Mouse (Mus musculus) kidney, postnatal 0 days (tissue): ENCODE results near the gene Ctbp2. TPM values are rescaled to one million over a fixed set of nuclear protein-coding genes. Genes with fewer than 3 reads are reported as not detected.
A peak's percentile ranks its signal among the peaks of the same experiment; 100 is the strongest.

Experiments used
- ATAC-seq: fragments of 200-750 bp; cut with Nextera tagmentation; replicated peaks from 2 replicates; pipeline ENCODE4 v1.8.0; 2017; ENCODE audit warnings: low read depth, moderate number of reproducible peaks, moderate TSS enrichment, moderate library complexity; ENCODE audit not compliant: low FRiP score
- DNase-seq: peaks from one replicate; pipeline ENCODE4 v3.0.0-alpha.2; 2016; ENCODE audit warnings: low spot score
- H3K27ac ChIP-seq: fragments of 300-500 bp; sonication (generic); 2 replicates; pipeline ENCODE4 v1.5.1; 2014; ENCODE audit warnings: mild to moderate bottlenecking
- H3K27me3 ChIP-seq: fragments of 300-500 bp; sonication (generic); 2 replicates; pipeline ENCODE4 v1.6.1; 2014; ENCODE audit warnings: low read length, mixed read lengths; ENCODE audit not compliant: insufficient read depth
- H3K36me3 ChIP-seq: fragments of 300-500 bp; sonication (generic); 2 replicates; pipeline ENCODE4 v1.6.1; 2014; ENCODE audit warnings: low read length, mixed read lengths; ENCODE audit not compliant: insufficient read depth
- H3K4me1 ChIP-seq: fragments of 300-500 bp; sonication (generic); replicated peaks from 2 replicates; pipeline ENCODE4 v1.6.1; 2014; ENCODE audit warnings: antibody characterized with exemption, low read length, mixed read lengths; ENCODE audit not compliant: insufficient read depth
- H3K4me2 ChIP-seq: fragments of 300-500 bp; sonication (generic); 2 replicates; pipeline ENCODE4 v1.6.1; 2014; ENCODE audit warnings: mild to moderate bottlenecking, low read length, moderate library complexity, mixed read lengths
- H3K4me3 ChIP-seq: fragments of 300-500 bp; sonication (generic); replicated peaks from 2 replicates; pipeline ENCODE4 v1.5.1; 2014; ENCODE audit warnings: low read depth, low read length
- H3K9ac ChIP-seq: fragments of 300-500 bp; sonication (generic); 2 replicates; pipeline ENCODE4 v1.6.1; 2014; ENCODE audit warnings: low read depth, low read length
- H3K9me3 ChIP-seq: fragments of 300-500 bp; sonication (generic); replicated peaks from 2 replicates; pipeline ENCODE4 v1.6.1; 2016; ENCODE audit warnings: low read length, inconsistent platforms, mixed read lengths
- CTCF ChIP-seq: IDR thresholded peaks from 2 replicates; pipeline ENCODE4 v1.5.1; 2016; ENCODE audit warnings: antibody characterized with exemption, low read depth, mild to moderate bottlenecking, moderate library complexity
- WGBS: fragments of 180-500 bp; shearing (Covaris S2); extraction: QIAGEN DNeasy Blood & Tissue Kit; methylation state at CpG from one replicate; pipeline ENCODE4 v1.1.7; 2014; 5-methylcytosine and 5-hydroxymethylcytosine counted together
- polyA plus RNA-seq: library from polyadenylated mRNA; unstranded; fragments of >200 nt; fragmentation: Nextera tagmentation; extraction: Ambion mirVana; gene quantifications from 2 replicates; pipeline ENCODE4 v1.2.1, GENCODE M21; 2015

The Ctbp2 gene
- polyA plus RNA-seq = 89.1 and 95.9 TPM in 2 replicates

- peak; percentile 91 for ATAC-seq
- peak within 1 kb of the TSS; percentile 95 for H3K9ac ChIP-seq
- H3K4me2 ChIP-seq = peak within 1 kb of the TSS; percentile 81
- WGBS = under 1% methylated on average over 59 of the region's 59 CpGs
- H3K9me3 ChIP-seq = no peaks in the 10 kb centered on the region
- peaks cover 13% of the 10 kb centered on the region; the same call in 1 of the 2 replicates for H3K4me1 ChIP-seq
- no peaks in the 10 kb centered on the region for H3K36me3 ChIP-seq
- TF ChIP-seq CTCF = peak; percentile 72
- peak within 1 kb of the TSS; percentile 94 for H3K4me3 ChIP-seq
- peak within 1 kb of the TSS; percentile 98 for H3K27ac ChIP-seq
- H3K27me3 ChIP-seq = no peaks in the 10 kb centered on the region
- peak; percentile 93 for DNase-seq
These were observed at the start of gene Ctbp2 for GRCm38 (mm10) chr7:133123999-133124700. TSS of gene Ctbp2 (minus strand) at chr7:133124354.

DNA sequence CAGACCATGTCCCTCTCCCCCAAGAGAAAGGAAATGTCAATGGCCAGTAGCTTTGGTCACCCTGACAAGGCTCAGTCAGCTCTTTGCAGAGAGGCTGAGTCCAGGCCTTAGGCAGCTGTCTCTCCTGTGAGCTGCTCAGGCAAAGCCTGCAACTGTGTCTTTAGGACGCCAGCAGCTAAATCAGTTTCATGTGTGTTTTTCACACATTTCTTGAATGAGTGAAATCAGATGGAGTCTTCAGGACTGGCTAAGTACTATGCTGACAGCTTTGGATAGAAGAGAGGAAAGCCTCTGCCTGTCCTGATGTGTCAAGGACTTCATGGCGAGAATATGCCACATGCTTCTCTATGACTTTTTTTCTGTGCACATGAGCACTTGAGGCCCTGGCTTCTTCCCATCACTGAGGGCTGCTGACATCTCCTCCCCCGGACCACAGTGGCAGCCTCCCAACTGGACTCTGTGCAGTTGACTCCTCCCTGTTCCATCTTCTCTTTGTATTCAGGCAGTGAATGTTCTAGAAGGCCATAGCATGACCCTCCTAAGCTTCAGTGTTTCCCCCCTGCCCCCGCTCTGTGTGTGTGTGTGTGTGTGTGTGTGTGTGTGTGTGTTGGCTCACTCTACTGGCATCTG is 47.4 kb upstream of the Ctbp2 start:
- Histone ChIP-seq H3K36me3 (no peaks in the 10 kb centered on the region), H3K27me3 (no peaks in the 10 kb centered on the region), H3K4me3 (no peak overlapping the region), H3K9ac (no peak overlapping the region), H3K4me2 (no peak overlapping the region), H3K9me3 (no peaks in the 10 kb centered on the region), H3K4me1 (no peaks in the 10 kb centered on the region), H3K27ac (no peak overlapping the region)
- ATAC-seq (no peak), DNase-seq (peak; percentile 46)
- whole genome bisulfite sequencing = 74% methylated on average over 4 of the region's 4 CpGs
- TF ChIP-seq CTCF = no peak

DNA sequence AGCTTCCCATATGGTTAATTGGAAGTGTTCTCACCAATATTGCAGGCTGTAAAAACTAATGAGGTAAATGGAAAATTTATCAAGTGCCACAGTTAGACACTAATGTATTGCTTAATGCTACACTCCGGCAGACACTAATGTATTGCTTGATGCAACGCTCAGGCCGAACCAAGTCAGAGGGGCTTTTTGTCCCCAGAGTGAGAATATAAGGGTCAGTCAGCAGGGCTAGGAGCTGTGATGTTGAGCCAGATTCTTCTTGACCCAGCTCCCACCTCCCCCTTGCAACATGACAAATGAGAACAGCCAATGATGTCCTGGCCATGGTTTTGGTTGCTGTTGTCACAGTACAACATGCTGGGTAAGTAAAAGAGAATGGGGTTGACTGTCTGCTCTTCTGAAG is 44.8 kb upstream of the Ctbp2 start:
- DNase-seq (no peak), ATAC-seq (no peak)
- Histone ChIP-seq H3K9ac (no peak overlapping the region), H3K4me3 (no peak overlapping the region), H3K27ac (no peak overlapping the region), H3K9me3 (no peaks in the 10 kb centered on the region), H3K4me2 (no peak overlapping the region), H3K27me3 (no peaks in the 10 kb centered on the region), H3K36me3 (no peaks in the 10 kb centered on the region), H3K4me1 (no peaks in the 10 kb centered on the region)
- 81% methylated on average over 3 of the region's 3 CpGs for WGBS
- no peak for TF ChIP-seq CTCF

DNA sequence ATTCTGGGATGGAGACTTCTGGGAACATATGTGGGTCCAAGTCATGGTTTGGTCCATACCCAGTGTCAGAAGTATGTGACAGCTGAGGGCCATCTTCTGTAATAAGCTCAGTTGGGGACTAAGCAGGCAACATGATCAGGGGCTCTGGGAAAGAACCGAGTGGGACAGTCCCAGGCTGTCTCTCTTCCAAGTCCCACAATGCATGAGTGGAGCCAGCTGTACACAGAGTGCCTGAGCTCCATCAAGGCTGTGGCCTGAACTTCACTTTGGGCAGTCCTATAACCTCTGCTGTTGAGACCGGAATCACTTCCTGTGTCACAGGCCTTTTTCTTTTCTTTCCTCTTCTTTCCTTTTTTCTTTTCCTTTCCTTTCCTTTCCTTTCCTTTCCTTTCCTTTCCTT is 43.7 kb upstream of the Ctbp2 start:
- no peaks in the 10 kb centered on the region for H3K9me3 ChIP-seq
- H3K27ac ChIP-seq = no peak overlapping the region
- H3K9ac ChIP-seq = no peak overlapping the region
- H3K27me3 ChIP-seq = no peaks in the 10 kb centered on the region
- TF ChIP-seq CTCF = no peak
- no peak overlapping the region for H3K4me2 ChIP-seq
- H3K36me3 ChIP-seq = no peaks in the 10 kb centered on the region
- peak; percentile 48 for DNase-seq
- H3K4me1 ChIP-seq = no peaks in the 10 kb centered on the region; the same call in 1 of the 2 replicates
- 63% methylated on average over 2 of the region's 2 CpGs for WGBS
- no peak overlapping the region for H3K4me3 ChIP-seq
- no peak; the same call in 1 of the 2 replicates for ATAC-seq

- no peak overlapping the region for H3K27ac ChIP-seq
- no peak overlapping the region for H3K4me3 ChIP-seq
- 32% methylated on average over 2 of the region's 2 CpGs for WGBS
- no peak overlapping the region for H3K4me2 ChIP-seq
- TF ChIP-seq CTCF = no peak
- no peaks in the 10 kb centered on the region for H3K36me3 ChIP-seq
- no peaks in the 10 kb centered on the region for H3K27me3 ChIP-seq
- no peaks in the 10 kb centered on the region; the same call in none of the 2 replicates for H3K4me1 ChIP-seq
- no peaks in the 10 kb centered on the region for H3K9me3 ChIP-seq
- no peak for DNase-seq
- no peak overlapping the region for H3K9ac ChIP-seq
- no peak for ATAC-seq
These were observed 40.6 kb upstream of the Ctbp2 start for GRCm38 (mm10) chr7:133164770-133165169.

DNA sequence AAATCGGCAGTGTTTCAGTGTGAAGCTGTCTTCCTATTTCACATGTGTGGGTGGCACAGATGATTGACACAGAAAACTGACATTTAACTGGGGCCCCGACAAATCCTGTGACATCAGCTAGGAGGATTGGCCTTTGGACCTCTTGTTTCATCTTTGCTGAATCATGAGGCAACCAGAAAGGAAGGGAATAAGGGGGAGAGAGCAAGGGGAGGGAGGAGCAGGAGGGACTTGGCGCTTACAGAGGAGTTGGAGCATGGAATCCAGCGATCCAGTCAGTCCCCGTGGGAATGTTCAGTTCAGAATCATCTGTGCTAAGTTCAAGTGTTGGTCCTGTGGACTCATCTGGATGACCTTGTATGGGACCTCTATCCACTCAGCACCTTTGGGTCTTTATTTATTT is 38.9 kb upstream of the Ctbp2 start:
- Histone ChIP-seq H3K9ac (no peak overlapping the region), H3K9me3 (no peaks in the 10 kb centered on the region), H3K4me1 (no peaks in the 10 kb centered on the region; the same call in none of the 2 replicates), H3K4me2 (no peak overlapping the region), H3K27ac (no peak overlapping the region), H3K4me3 (no peak overlapping the region), H3K27me3 (no peaks in the 10 kb centered on the region), H3K36me3 (no peaks in the 10 kb centered on the region)
- 25% methylated on average over 5 of the region's 5 CpGs for WGBS
- no peak; the same call in 1 of the 2 replicates for ATAC-seq
- TF ChIP-seq CTCF = no peak
- peak; percentile 65 for DNase-seq
